Mouse (Mus musculus): ENCODE results near the gene Pipox.

DNA sequence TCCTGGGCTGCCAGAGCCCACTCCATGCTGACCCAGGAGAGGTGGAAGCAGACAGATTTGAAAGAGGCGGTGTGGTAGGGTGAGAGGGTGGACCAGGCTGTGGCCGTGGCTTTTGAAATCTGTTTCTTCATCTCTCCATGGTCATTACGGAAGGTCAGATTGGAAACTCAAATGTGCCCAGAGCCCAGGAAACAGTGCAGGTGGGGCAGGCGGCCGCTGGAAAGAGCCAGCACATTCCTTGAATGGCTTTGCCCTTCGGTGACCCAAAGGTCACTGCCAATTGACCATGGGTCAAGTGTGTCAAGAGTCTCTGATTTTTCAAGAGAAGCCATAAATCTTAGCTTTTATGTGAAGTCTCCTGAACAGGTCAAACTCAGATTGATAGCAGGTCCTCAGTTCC is 19.6 kb upstream of the Pipox start:
- TF ChIP-seq ZC3H11A (IDR thresholded peaks at IDR 0.05; ENCODE audit: borderline replicate concordance, low read depth, low read length): no peak
- no peak for TF ChIP-seq MAFK (IDR thresholded peaks at IDR 0.05; ENCODE audit: insufficient read depth, low read depth, low read length)
